Mouse (Mus musculus) hindbrain, embryonic 13.5 days (tissue): Measurements from ENCODE around the gene Efcab5. TPM values are rescaled to one million over a fixed set of nuclear protein-coding genes. Genes with fewer than 3 reads are reported as not detected.

Experiments
- microRNA counts: library from miRNA; unstranded; fragments of <30 nt; microRNA quantifications from one replicate; lab custom pipeline; 2016
- microRNA-seq: library from miRNA; unstranded; fragments of <30 nt; microRNA quantifications from one replicate; pipeline ENCODE4, GENCODE M21; 2016
- polyA plus RNA-seq: library from polyadenylated mRNA; unstranded; fragments of >200 nt; fragmentation: Nextera tagmentation; extraction: Ambion mirVana; gene quantifications from 2 replicates; pipeline ENCODE4 v1.2.1, GENCODE M21; 2015

Gene Efcab5
- polyA plus RNA-seq, 1 experiment from 2014 or later = 0.71 TPM

MicroRNAs within 50 kb of the gene (microRNA counts, 519-probe panel; counts per million panel counts)
- 3,761 counts per million, percentile 55 among the panel's probes with 10 or more counts for microRNA mmu-miR-423-3p (lab: Ali Mortazavi, UCI)
- 3,675 counts per million, percentile 52 among the panel's probes with 10 or more counts for microRNA mmu-miR-423-5p (lab: Ali Mortazavi, UCI)

Small RNA genes lying within 50 kb of the gene (microRNA-seq; reads per million reads assigned to microRNA genes)
- 4,050 reads per million, percentile 88 among the genes with 10 or more reads in this experiment for gene Mir423

Other genes with a start within 250 kb of the Efcab5 start
- 4.7 and 10.5 TPM in 2 replicates for gene Slc6a4, start 190.4 kb downstream of the Efcab5 start, polyA plus RNA-seq
- gene Nsrp1, start 110.5 kb downstream of the Efcab5 start, polyA plus RNA-seq = 67.0 and 72.2 TPM in 2 replicates
- gene Ssh2, start 27.3 kb upstream of the Efcab5 start, polyA plus RNA-seq = 16.4 and 17.9 TPM in 2 replicates